ENCODE assay signal across 10 mouse cellular contexts in the genomic region with DNA sequence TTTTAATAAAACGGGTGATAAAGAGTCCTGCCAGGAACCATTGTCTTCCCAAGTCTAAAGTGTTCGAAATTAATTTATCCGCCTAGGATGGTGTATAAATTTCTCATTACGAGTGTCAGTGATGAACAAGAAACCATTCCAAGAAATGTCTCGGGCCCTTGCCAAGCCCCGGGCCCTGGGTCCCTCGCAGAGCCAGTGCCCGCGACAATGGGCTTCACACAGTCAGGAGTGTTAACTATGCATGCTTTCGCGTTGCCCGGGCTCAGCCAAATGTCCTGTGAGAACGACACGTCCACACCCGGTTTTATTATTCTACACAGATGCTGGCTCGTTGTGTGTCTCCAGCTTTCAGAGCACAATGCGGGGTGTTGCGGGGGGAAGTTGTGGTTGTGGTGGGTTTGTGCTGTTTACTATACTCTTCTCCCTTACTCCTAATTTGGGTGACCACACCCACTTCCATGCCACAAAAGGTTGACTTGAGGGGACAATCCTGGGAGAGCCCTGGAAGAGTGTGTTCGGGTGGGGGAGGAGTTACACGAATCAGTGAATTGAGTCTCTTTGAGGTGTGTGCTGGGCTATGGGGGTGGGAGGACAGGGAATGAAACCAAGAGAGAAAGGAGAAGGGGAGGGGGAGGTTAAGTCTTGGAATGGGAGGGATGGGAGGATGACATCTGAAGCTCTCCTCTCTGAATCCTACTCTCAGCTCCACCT.
A peak's percentile ranks its signal among the peaks of the same experiment; 100 is the strongest.
DNase-seq lines count a peak whose midpoint lies in the region; ATAC-seq lines count a peak whose summit lies in the region.
"Had no signal": no experiment of that assay in that cellular context is flagged by ENCODE, and none has a peak within 500 bp of the region (broad histone marks: within the 10 kb centered on the region; RNA-seq: fewer than 3 reads in every experiment).

No protein-coding gene starts in this region.

- H3K4me3 ChIP-seq in hindbrain, embryonic 10.5 days, result no peak overlapping the region
- no peak overlapping the region for H3K4me3 ChIP-seq in intestine, embryonic 16.5 days (ENCODE audit: low read length)
- H3K4me3 ChIP-seq: myocyte had no signal

- no peak overlapping the region for H3K4me2 ChIP-seq in intestine, embryonic 16.5 days (ENCODE audit: low read depth, low read length)

- H3K27me3 ChIP-seq in hindbrain, embryonic 10.5 days (ENCODE audit: insufficient read depth, poor library complexity, severe bottlenecking), result no peaks in the 10 kb centered on the region
- no peaks in the 10 kb centered on the region for H3K27me3 ChIP-seq in intestine, embryonic 16.5 days (replicated peaks; ENCODE audit: control insufficient read depth, insufficient read depth, low read length)

- H3K9me3 ChIP-seq in hindbrain, embryonic 10.5 days, result no peaks in the 10 kb centered on the region
- H3K9me3 ChIP-seq in intestine, embryonic 16.5 days (ENCODE audit: control insufficient read depth, low read length), result no peaks in the 10 kb centered on the region

- ATAC-seq in CD4-positive, CD25-positive, alpha-beta regulatory T cell, adult 4 months, result no peak
- no peak for ATAC-seq in intestine, embryonic 16.5 days

- intact Hi-C loops in left cerebral cortex, postnatal 10 days (cut with DNase I), result loop anchor here (10.0 kb wide), 1 partner anchor 169 kb away; the partner anchor contains the start of gene Inhbb
- intact Hi-C loops in left cerebral cortex, postnatal 36 days (cut with DNase I), result loop anchor here (5.0 kb wide), 1 partner anchor 167 kb away; the partner anchor contains the start of gene Inhbb

- H3K27ac ChIP-seq in hindbrain, embryonic 10.5 days, result peak overlapping the region; percentile 78
- no peak overlapping the region for H3K27ac ChIP-seq in intestine, embryonic 16.5 days (ENCODE audit: low read length)

- no peaks in the 10 kb centered on the region for H3K36me3 ChIP-seq in hindbrain, embryonic 10.5 days
- no peaks in the 10 kb centered on the region for H3K36me3 ChIP-seq in intestine, embryonic 16.5 days (ENCODE audit: control insufficient read depth, insufficient read depth, low read length)

- H3K9ac ChIP-seq in intestine, embryonic 16.5 days (ENCODE audit: low read depth, low read length), result no peak overlapping the region

- WGBS in hindbrain, embryonic 10.5 days, result 53% methylated on average over 20 of the region's 20 CpGs
- WGBS in intestine, embryonic 16.5 days, result 71% methylated on average over 20 of the region's 20 CpGs

- DNase-seq in left cerebral cortex, postnatal 10 days (ENCODE audit: extremely low spot score in 1 of 2, low spot score in 2 of 2), result peak; percentile 28
- DNase-seq in left cerebral cortex, adult 11 months (ENCODE audit: low spot score), result no peak
- peak; percentile 43 for DNase-seq in hindbrain, embryonic 10.5 days (ENCODE audit: low spot score)
- DNase-seq in left cerebral cortex, postnatal 36 days (ENCODE audit: low spot score in 2 of 2), result peak; percentile 6 to 14
- peak; percentile 15 for DNase-seq in right cerebral cortex, postnatal 14 days
- no peak for DNase-seq in heart, adult 18-20 months
- DNase-seq: heart, postnatal 14 days had no signal

- H3K4me1 ChIP-seq in hindbrain, embryonic 10.5 days (replicated peaks), result peaks cover 26% of the 10 kb centered on the region
- H3K4me1 ChIP-seq in intestine, embryonic 16.5 days (ENCODE audit: control insufficient read depth, insufficient read depth, low read length), result no peaks in the 10 kb centered on the region

Comparison
In these comparisons a context has a peak if more than half of its experiments do, and no peak if none do; other contexts are left out.
1. DNase-seq: peak in left cerebral cortex, postnatal 10 days (2 of 2), hindbrain, embryonic 10.5 days (single experiment), left cerebral cortex, postnatal 36 days (2 of 2) and right cerebral cortex, postnatal 14 days (single experiment); none in left cerebral cortex, adult 11 months (single experiment) and heart, adult 18-20 months (0 of 2).